In the genomic region with DNA sequence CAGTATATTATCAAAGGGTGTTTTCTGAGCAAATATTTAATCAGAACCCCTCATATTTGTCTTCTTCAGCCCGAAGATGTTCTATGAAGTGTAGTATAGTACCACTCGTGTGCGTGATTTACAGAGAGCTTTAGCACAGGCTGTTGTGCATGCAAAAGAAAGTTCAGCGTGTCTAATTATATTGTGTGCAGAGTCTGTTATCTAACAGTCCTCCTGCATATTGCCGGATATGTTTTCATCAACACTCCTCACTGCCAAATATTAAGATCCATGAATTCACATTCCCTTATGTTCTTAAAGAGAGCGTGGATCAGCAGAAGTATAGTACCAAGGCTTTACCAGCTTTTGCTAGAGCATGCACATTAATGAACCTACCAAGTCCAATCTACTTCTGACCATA, we compare ENCODE assay signal across 16 mouse cellular contexts.
DNase-seq lines count a peak whose midpoint lies in the region; ATAC-seq and TF ChIP-seq lines count a peak whose summit lies in the region.
"Had no signal": no experiment of that assay in that cellular context is flagged by ENCODE, and none has a peak within 500 bp of the region (broad histone marks: within the 10 kb centered on the region; RNA-seq: fewer than 3 reads in every experiment).

No protein-coding gene starts in this region.

- no peaks in the 10 kb centered on the region for H3K4me1 ChIP-seq in forebrain, postnatal 0 days (ENCODE audit: insufficient read depth)
- no peaks in the 10 kb centered on the region for H3K4me1 ChIP-seq in forebrain, embryonic 13.5 days
- H3K4me1 ChIP-seq: embryonic facial prominence, embryonic 13.5 days; forebrain, embryonic 12.5 days; heart, embryonic 12.5 days; hindbrain, embryonic 10.5 days had no signal

- no peak overlapping the region for H3K9ac ChIP-seq in forebrain, postnatal 0 days
- H3K9ac ChIP-seq in forebrain, embryonic 13.5 days: no peak overlapping the region
- H3K9ac ChIP-seq: embryonic facial prominence, embryonic 13.5 days; forebrain, embryonic 12.5 days; heart, embryonic 12.5 days; hindbrain, embryonic 14.5 days had no signal

- H3K9me3 ChIP-seq in forebrain, postnatal 0 days (ENCODE audit: low read length): no peaks in the 10 kb centered on the region
- no peaks in the 10 kb centered on the region for H3K9me3 ChIP-seq in forebrain, embryonic 13.5 days (replicated peaks)
- H3K9me3 ChIP-seq: embryonic facial prominence, embryonic 13.5 days; forebrain, embryonic 12.5 days; heart, embryonic 12.5 days; hindbrain, embryonic 10.5 days had no signal

- H3K36me3 ChIP-seq in forebrain, postnatal 0 days (ENCODE audit: insufficient read depth): no peaks in the 10 kb centered on the region
- H3K36me3 ChIP-seq in forebrain, embryonic 13.5 days (ENCODE audit: poor library complexity, severe bottlenecking): no peaks in the 10 kb centered on the region
- H3K36me3 ChIP-seq: embryonic facial prominence, embryonic 13.5 days; forebrain, embryonic 12.5 days; heart, embryonic 12.5 days; hindbrain, embryonic 10.5 days had no signal

- TF ChIP-seq CTCF in forebrain, postnatal 0 days (IDR thresholded peaks at IDR 0.05; ENCODE audit: low read depth): no peak
- TF ChIP-seq CTCF in brain, embryonic 14.5 days (IDR thresholded peaks at IDR 0.05; ENCODE audit: borderline replicate concordance, extremely low read depth, insufficient read depth, insufficient read length): no peak

- no peak overlapping the region for H3K27ac ChIP-seq in forebrain, postnatal 0 days (ENCODE audit: low read depth, low read length)
- H3K27ac ChIP-seq in forebrain, embryonic 13.5 days: no peak overlapping the region
- H3K27ac ChIP-seq: embryonic facial prominence, embryonic 13.5 days; forebrain, embryonic 12.5 days; gastrocnemius, adult 2 months; hindbrain, embryonic 10.5 days; hindbrain, embryonic 14.5 days had no signal

- H3K4me3 ChIP-seq in forebrain, postnatal 0 days (ENCODE audit: low read depth, low read length): no peak overlapping the region
- no peak overlapping the region for H3K4me3 ChIP-seq in forebrain, embryonic 13.5 days
- H3K4me3 ChIP-seq: embryonic facial prominence, embryonic 13.5 days; forebrain, embryonic 12.5 days; gastrocnemius, adult 2 months; heart, embryonic 12.5 days; hindbrain, embryonic 10.5 days had no signal

- TF ChIP-seq POLR2A in brain, embryonic 14.5 days (IDR thresholded peaks at IDR 0.05; ENCODE audit: borderline replicate concordance, extremely low read depth, insufficient read depth, insufficient read length, poor library complexity, severe bottlenecking): no peak

- 66% methylated on average over 6 of the region's 6 CpGs for WGBS in forebrain, postnatal 0 days
- 89% methylated on average over 6 of the region's 6 CpGs for WGBS in forebrain, embryonic 13.5 days

- H3K27me3 ChIP-seq in forebrain, postnatal 0 days (ENCODE audit: insufficient read depth, low read length): no peaks in the 10 kb centered on the region
- H3K27me3 ChIP-seq in forebrain, embryonic 13.5 days: no peaks in the 10 kb centered on the region
- H3K27me3 ChIP-seq: embryonic facial prominence, embryonic 13.5 days; forebrain, embryonic 12.5 days; heart, embryonic 12.5 days had no signal

- H3K4me2 ChIP-seq in forebrain, postnatal 0 days (ENCODE audit: low read depth): no peak overlapping the region
- no peak overlapping the region for H3K4me2 ChIP-seq in forebrain, embryonic 13.5 days
- H3K4me2 ChIP-seq: embryonic facial prominence, embryonic 13.5 days; forebrain, embryonic 12.5 days; heart, embryonic 12.5 days; hindbrain, embryonic 14.5 days had no signal

- peak; percentile 64 for ATAC-seq in forebrain, postnatal 0 days
- ATAC-seq in forebrain, embryonic 13.5 days: no peak
- ATAC-seq: intestine, embryonic 16.5 days had no signal

- peak; percentile 11 for DNase-seq in forebrain, postnatal 0 days
- peak; percentile 54 for DNase-seq in layer of hippocampus, adult 9-11 months
- no peak for DNase-seq in layer of hippocampus, postnatal 10 days (ENCODE audit: low spot score in 2 of 2)
- DNase-seq in brain, embryonic 14.5 days (ENCODE audit: low read depth): peak; percentile 26
- DNase-seq in adrenal gland, postnatal 25 days: no peak
- DNase-seq: adrenal gland, adult 8-10 months; cerebellum, postnatal 36 days; gastrocnemius, adult 2 months; gastrocnemius, postnatal 25 days had no signal

Comparison
In these comparisons a context has a peak if more than half of its experiments do, and no peak if none do; other contexts are left out.
1. DNase-seq: peak in forebrain, postnatal 0 days (single experiment), layer of hippocampus, adult 9-11 months (single experiment) and brain, embryonic 14.5 days (single experiment); none in layer of hippocampus, postnatal 10 days (0 of 2) and adrenal gland, postnatal 25 days (single experiment).